Mouse (Mus musculus) cerebellum, adult 8-10 months (tissue): ENCODE measurements at regions not wholly inside any gene's neighbourhood (a gene's known extent, or its start where the extent isn't known, plus 50 kb on each side); places are given as distances from the start of the nearest gene placed in this dataset.

ENCODE experiments used
- DNase-seq: peaks from one replicate; pipeline ENCODE4 v3.0.0; 2022

- DNase-seq = no peak
Observed at GRCm38 (mm10) chr6:76697146-76697891, 199.7 kb upstream of the Gm9008 start.

- peak; percentile 11 for DNase-seq
Observed at GRCm38 (mm10) chr6:76688831-76689230, 191.2 kb upstream of the Gm9008 start.

- no peak for DNase-seq
Observed at GRCm38 (mm10) chr6:76639583-76639982, 142.0 kb upstream of the Gm9008 start.

GRCm38 (mm10) chr6:76628379-76628778 is 130.8 kb upstream of the Gm9008 start:
- no peak for DNase-seq

GRCm38 (mm10) chr6:76621499-76621898 is 123.9 kb upstream of the Gm9008 start:
- no peak for DNase-seq

- no peak for DNase-seq
Observed at GRCm38 (mm10) chr6:76620754-76621204, 123.2 kb upstream of the Gm9008 start.
